Mouse (Mus musculus) T-helper 2 cell (primary cell): Measurements from ENCODE around the gene Olfm4.

ENCODE experiments used
- in situ Hi-C: fragments of 300-600 bp; cut with MboI, MseI; formaldehyde crosslinking; loops from one replicate; pipeline ENCODE4 v1.15.1; 2025; ENCODE audit warnings: high pct_unique_total_duplicates

The Olfm4 gene

DNA sequence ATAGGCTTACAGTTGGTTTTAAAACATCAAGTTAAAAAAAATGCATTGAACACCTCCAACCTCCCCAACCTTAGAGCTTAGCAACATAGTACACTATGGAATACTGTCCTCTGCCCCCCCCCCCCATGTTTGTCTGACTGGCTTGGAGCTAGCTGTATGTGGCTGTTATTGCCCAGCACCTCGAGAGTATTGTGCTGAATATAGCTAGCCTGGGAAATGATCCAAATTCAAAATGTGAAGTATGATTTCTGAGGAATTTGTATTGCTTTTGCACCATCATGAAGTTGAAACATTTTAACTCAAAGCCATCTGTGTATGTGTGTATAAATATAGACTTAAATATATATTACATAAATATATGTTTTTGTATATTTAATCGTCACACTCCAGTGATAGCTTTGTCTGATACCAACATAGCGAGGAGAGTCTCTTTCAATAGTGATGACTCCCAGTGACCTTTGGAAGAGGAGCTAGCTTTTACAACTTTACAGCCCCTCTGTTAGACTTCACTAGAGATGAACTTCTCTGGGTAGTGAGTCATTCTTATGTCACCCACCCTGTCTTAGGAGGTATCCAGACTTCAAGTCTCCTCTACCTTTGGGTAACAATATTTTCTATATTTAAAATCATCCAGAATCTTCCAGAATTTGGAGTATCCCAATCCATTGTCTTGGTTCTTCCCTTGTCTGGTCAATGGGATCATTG lies 45.6 kb downstream of the Olfm4 start:
- in situ Hi-C loops, result no loop called here

DNA sequence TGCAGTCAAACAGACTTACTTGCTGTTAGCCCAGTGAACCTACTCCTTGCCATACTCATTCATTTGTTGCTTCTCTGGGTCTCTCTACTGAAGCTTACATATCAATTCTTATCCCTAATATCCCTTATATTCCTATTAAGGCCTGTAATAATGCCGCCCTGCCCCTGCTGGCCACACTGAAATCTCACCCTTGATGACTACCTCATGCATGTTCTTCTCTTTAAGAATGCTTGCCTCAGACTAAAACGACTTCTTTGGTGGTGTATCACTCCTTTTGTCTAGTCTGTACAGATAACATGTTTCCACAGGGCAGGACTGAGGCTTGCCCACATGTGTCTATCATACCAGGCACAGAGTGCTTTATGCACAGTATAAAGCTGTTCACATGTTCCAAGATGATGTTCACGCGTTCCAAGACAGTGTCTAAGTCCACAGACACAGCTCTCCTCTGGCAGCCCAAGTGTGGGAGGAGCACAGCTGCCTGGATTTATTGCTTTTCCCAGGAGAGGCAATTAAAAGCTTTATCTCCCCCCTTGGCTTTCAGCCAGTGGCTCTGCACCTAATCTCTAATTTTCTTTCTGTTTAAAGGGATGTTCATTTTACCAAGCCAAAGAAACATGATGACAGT lies 55.9 kb downstream of the Olfm4 start:
- in situ Hi-C loops, result no loop called here

DNA sequence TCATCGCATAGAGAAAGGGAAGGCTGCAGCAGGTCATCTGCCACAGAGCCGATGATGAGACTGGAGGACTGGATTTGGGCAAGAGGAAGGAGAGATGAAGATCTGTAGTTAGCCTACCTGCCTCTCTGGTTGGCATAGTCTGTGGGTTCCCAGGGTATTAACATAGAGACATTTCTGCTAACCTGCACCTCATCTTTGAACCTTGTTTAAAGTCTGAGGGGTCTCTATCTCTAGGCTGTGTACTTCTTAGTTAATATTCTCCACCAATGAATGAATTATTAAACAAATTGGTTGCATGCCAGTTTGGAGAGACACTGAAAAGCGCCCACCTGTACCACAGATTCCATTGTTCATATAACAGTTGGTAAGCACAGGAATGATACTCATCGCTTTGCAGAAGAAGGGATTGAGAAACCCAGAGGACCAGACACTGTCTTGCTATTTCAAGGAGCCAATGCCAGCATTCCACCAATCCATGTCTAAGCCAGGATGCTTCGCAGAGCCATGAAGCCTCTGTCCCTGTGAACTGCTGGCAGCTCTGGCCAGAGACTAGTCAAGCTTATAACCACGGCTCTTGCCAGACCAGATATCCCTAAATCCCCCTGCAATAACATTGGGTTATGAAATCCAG lies 62.3 kb downstream of the Olfm4 start:
- in situ Hi-C loops, result no loop called here

DNA sequence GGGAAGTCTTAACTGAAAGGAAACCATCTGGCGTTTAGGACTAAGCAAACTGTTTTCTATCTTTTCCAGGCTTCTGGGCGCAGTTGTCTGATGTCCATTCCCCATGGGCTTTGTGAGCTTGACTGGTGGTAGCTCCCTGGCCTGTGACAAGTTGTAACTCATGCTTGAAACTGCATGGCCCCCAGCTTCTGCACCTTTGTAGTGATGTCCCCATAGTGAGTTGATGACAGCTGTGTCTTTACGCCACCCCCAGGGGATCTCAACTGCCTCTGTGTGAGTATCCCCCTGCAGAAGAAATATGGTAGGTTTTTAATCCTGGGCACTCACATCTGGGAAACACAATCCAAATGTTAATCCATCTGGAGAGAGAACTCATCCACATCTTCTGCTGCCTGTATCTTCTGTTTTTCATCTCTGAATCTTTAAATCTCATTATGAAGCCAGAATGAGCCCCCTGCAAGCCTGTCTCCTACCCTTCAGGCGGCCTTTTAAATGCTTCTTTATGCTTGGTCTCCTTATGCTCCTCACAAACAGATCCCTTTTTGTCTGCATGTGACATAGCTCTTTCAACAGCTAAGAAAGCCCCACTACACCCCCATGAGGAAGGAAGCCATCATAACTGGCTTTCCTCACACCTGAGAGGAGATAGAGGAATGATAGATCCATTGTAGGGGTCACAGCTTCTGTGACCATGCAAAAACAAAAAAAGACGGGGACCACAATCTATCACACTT lies 63.7 kb downstream of the Olfm4 start:
- in situ Hi-C loops, result no loop called here

DNA sequence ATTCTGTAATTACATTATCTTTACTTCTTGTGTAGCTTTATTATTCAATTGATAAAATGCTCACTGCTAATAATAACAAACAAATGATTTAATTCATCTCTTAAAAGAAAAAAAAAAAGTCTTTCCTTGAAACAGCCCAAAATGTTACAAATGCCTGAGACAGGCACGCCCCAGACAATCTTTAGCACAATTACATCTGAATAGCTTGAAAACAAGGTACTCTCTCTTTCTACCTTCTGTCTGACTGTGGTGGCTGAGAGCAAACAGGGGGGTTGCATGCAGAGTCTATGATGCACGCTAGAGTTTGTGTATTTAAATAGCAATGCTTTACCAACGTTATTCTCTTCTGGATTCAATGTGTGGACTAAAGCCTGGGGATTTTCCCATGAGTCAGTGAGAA lies 71.8 kb downstream of the Olfm4 start:
- in situ Hi-C loops, result no loop called here

DNA sequence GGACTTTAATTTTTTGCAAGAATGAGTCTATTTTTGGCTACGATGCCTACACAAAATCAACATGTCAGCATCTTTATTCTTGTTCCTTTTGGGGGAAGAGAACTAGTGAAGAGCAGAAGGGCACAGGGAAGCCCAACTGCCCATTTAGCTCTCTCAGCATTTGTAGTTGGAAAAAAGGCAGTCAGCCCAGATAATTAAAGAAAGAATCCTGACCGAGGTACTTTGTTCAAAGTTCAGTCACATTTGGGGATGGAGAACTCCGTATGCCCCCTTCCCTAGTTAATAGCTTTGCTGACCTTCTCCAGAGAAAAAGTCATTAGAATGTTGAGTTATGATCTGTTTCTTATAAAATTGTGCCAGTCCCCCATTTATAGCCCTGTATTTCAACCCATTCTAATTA lies 77.8 kb downstream of the Olfm4 start:
- in situ Hi-C loops, result no loop called here

DNA sequence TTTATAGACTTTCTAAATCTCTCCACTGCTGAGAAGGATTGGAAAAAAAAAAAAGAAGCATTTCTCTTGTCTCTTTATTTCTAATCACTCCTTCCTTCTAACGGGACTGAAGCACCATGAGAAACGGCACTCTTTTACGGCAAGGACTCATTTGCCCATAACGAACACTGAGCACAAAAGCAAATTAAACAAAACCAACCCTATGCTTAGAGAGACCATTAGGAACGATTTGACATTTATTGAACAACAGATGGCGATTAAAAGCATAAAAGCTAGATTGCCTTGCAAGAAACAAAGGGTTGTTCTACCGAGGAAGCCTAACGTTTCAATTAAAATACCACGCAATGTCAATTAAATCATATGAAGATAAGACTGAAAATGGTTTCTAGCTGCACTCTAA lies 79.0 kb downstream of the Olfm4 start:
- in situ Hi-C loops, result no loop called here

DNA sequence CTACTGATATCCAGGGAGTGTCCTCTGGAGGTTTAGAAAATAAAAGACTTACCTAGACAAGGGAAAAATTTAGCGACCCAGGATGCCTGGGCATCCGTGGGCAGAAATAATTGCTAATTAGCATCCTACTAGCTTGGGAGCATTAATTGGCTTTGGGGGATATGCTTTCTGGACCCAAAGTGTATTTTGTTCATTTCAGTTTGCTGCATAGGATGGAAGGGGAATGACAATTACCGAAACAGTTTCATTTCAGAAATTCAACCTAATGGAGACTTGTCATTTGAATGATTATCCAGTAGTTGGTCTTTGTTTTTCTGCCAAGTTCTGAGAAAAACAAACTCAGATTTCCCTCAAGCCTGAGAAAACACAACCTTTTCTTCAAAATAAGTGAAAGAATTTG lies 86.7 kb downstream of the Olfm4 start:
- in situ Hi-C loops, result no loop called here
